In the genomic region with DNA sequence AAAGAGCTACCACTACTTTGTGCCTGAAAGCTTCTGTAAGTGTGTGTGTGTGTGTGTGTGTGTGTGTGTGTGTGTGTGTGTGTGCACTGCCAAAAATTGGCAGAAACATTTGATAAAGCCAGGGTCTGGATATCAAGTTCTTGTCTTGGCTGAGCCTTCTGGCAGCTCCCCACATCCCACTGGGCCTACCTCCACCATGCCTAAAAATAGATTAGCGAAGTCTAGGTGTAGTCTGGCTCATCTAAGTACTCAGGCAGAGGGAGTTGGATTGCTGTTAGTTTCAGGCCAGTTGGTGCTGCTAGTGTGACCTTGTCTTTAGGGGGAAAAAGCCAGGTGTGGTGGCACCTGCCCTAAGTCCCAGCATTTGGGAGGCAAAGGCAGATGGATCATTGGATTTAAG, we compare ENCODE assay signal across 13 mouse cellular contexts. TPM values are rescaled to one million over a fixed set of nuclear protein-coding genes. Genes with fewer than 3 reads are reported as not detected.
DNase-seq lines count a peak whose midpoint lies in the region; ATAC-seq lines count a peak whose summit lies in the region.
"Had no signal": no experiment of that assay in that cellular context is flagged by ENCODE, and none has a peak within 500 bp of the region (broad histone marks: within the 10 kb centered on the region; RNA-seq: fewer than 3 reads in every experiment).

No protein-coding gene starts in this region.

- DNase-seq in cerebellum, adult 9-10 months: peak; percentile 62
- DNase-seq in cerebellum, postnatal 36 days: no peak
- DNase-seq in brain, adult 2 months (ENCODE audit: low read depth, low spot score): peak; percentile 59
- DNase-seq in heart, adult 8-10 months (ENCODE audit: low spot score): peak; percentile 50
- no peak for DNase-seq in liver, embryonic 11.5 days (ENCODE audit: low spot score)
- no peak for DNase-seq in right cerebral cortex, postnatal 25 days
- no peak for DNase-seq in adrenal gland, postnatal 14 days
- DNase-seq: kidney, postnatal 14 days; midbrain, embryonic 14.5 days had no signal

- H3K9ac ChIP-seq in liver, embryonic 11.5 days (ENCODE audit: low read depth, low read length): no peak overlapping the region
- H3K9ac ChIP-seq in midbrain, embryonic 13.5 days (replicated peaks): no peak overlapping the region
- H3K9ac ChIP-seq: embryonic facial prominence, embryonic 15.5 days; limb, embryonic 12.5 days had no signal

- H3K9me3 ChIP-seq in liver, embryonic 11.5 days (ENCODE audit: control insufficient read depth, low read length): no peaks in the 10 kb centered on the region
- no peaks in the 10 kb centered on the region for H3K9me3 ChIP-seq in midbrain, embryonic 13.5 days
- H3K9me3 ChIP-seq: embryonic facial prominence, embryonic 15.5 days; limb, embryonic 12.5 days had no signal

- ATAC-seq in liver, embryonic 11.5 days (replicated peaks; ENCODE audit: low FRiP score): no peak
- ATAC-seq in midbrain, embryonic 13.5 days: no peak

- H3K36me3 ChIP-seq in liver, embryonic 11.5 days (ENCODE audit: control insufficient read depth, insufficient read depth, low read length): peaks cover 24% of the 10 kb centered on the region
- peaks cover 64% of the 10 kb centered on the region for H3K36me3 ChIP-seq in midbrain, embryonic 13.5 days

- no peak overlapping the region for H3K4me3 ChIP-seq in liver, embryonic 11.5 days (ENCODE audit: low read depth, low read length)
- H3K4me3 ChIP-seq in midbrain, embryonic 13.5 days (replicated peaks): no peak overlapping the region
- H3K4me3 ChIP-seq: embryonic facial prominence, embryonic 15.5 days; limb, embryonic 12.5 days had no signal

- peaks cover 39% of the 10 kb centered on the region for H3K4me1 ChIP-seq in liver, embryonic 11.5 days (replicated peaks; ENCODE audit: control insufficient read depth, insufficient read depth, low read length)
- H3K4me1 ChIP-seq in midbrain, embryonic 13.5 days (replicated peaks): peaks cover 15% of the 10 kb centered on the region

- H3K27ac ChIP-seq in liver, embryonic 11.5 days (ENCODE audit: low read depth, low read length): peak overlapping the region; percentile 68
- no peak overlapping the region for H3K27ac ChIP-seq in midbrain, embryonic 13.5 days
- H3K27ac ChIP-seq: limb, embryonic 12.5 days; stomach, postnatal 0 days had no signal

- 91% methylated on average over 1 of the region's 1 CpGs for WGBS in liver, embryonic 11.5 days
- WGBS in midbrain, embryonic 13.5 days: 100% methylated on average over 1 of the region's 1 CpGs

- peak overlapping the region; percentile 22 for H3K4me2 ChIP-seq in liver, embryonic 11.5 days
- no peak overlapping the region for H3K4me2 ChIP-seq in midbrain, embryonic 13.5 days (replicated peaks)
- H3K4me2 ChIP-seq: embryonic facial prominence, embryonic 15.5 days; limb, embryonic 12.5 days had no signal

- no peaks in the 10 kb centered on the region for H3K27me3 ChIP-seq in liver, embryonic 11.5 days (replicated peaks; ENCODE audit: control insufficient read depth, insufficient read depth, low read length)
- H3K27me3 ChIP-seq in midbrain, embryonic 13.5 days: no peaks in the 10 kb centered on the region
- H3K27me3 ChIP-seq: embryonic facial prominence, embryonic 15.5 days; limb, embryonic 12.5 days had no signal

RNA-seq across cellular contexts. Expression of a gene that starts 1.3 kb away (rescaled TPM):
- total RNA-seq in heart, adult 8-10 months (2022): 1 to 10 TPM; 7.4 to 9.2 (median 8.0) TPM
- polyA plus RNA-seq in liver, embryonic 11.5 days (2014; fragmentation: Nextera tagmentation; extraction: Ambion mirVana): 8.8 and 16.2 TPM in 2 replicates
- total RNA-seq in adrenal gland, postnatal 14 days (2021): 9.2 and 11.4 TPM in 2 replicates
- polyA plus RNA-seq in midbrain, embryonic 13.5 days (2015; fragmentation: Nextera tagmentation; extraction: Ambion mirVana): 20.9 and 29.5 TPM in 2 replicates

RNA-seq across cellular contexts. Expression of a gene that starts 19.3 kb away (rescaled TPM):
- under 1 TPM in 3 of 4 experiments, not detected in 1; 0.03 to 0.32 (median 0.28) TPM for total RNA-seq in heart, adult 8-10 months (2022)
- polyA plus RNA-seq in liver, embryonic 11.5 days (2014; fragmentation: Nextera tagmentation; extraction: Ambion mirVana): 0.08 and 0.22 TPM in 2 replicates
- total RNA-seq in adrenal gland, postnatal 14 days (2021): 3.9 and 4.9 TPM in 2 replicates
- polyA plus RNA-seq in midbrain, embryonic 13.5 days (2015; fragmentation: Nextera tagmentation; extraction: Ambion mirVana): 17.7 and 18.0 TPM in 2 replicates

RNA-seq across cellular contexts. Expression of a gene that starts 23.2 kb away (rescaled TPM):
- 10 to 100 TPM; 13.7 to 24.9 (median 21.2) TPM for total RNA-seq in heart, adult 8-10 months (2022)
- polyA plus RNA-seq in liver, embryonic 11.5 days (2014; fragmentation: Nextera tagmentation; extraction: Ambion mirVana): 31.8 and 37.5 TPM in 2 replicates
- total RNA-seq in adrenal gland, postnatal 14 days (2021): 71.0 and 78.2 TPM in 2 replicates
- polyA plus RNA-seq in midbrain, embryonic 13.5 days (2015; fragmentation: Nextera tagmentation; extraction: Ambion mirVana): 217 and 238 TPM in 2 replicates

RNA-seq across cellular contexts. Expression of a gene that starts 46.3 kb away (rescaled TPM):
- total RNA-seq in heart, adult 8-10 months (2022): 10 to 100 TPM; 16.6 to 23.6 (median 21.4) TPM
- 9.0 and 10.5 TPM in 2 replicates for polyA plus RNA-seq in liver, embryonic 11.5 days (2014; fragmentation: Nextera tagmentation; extraction: Ambion mirVana)
- total RNA-seq in adrenal gland, postnatal 14 days (2021): 8.4 and 13.3 TPM in 2 replicates
- 11.3 and 12.5 TPM in 2 replicates for polyA plus RNA-seq in midbrain, embryonic 13.5 days (2015; fragmentation: Nextera tagmentation; extraction: Ambion mirVana)

Comparison
In these comparisons a context has a peak if more than half of its experiments do, and no peak if none do; other contexts are left out.
1. DNase-seq: peak in cerebellum, adult 9-10 months (single experiment), brain, adult 2 months (single experiment) and heart, adult 8-10 months (single experiment); none in cerebellum, postnatal 36 days (0 of 2), liver, embryonic 11.5 days (single experiment), right cerebral cortex, postnatal 25 days (single experiment) and adrenal gland, postnatal 14 days (single experiment).